Mouse (Mus musculus) MEL (cell line): ENCODE results near the gene Egfl7. TPM values are rescaled to one million over a fixed set of nuclear protein-coding genes. Genes with fewer than 3 reads are reported as not detected.

Experiments
- DNase-seq: peaks from one replicate; pipeline ENCODE4 v3.0.0; 2011; ENCODE audit warnings: low read depth, low spot score
- H3K27ac ChIP-seq: 2 replicates; pipeline ENCODE4 v1.5.1; 2012; ENCODE audit warnings: low read depth, mild to moderate bottlenecking, control low read depth, low read length, moderate library complexity; ENCODE audit not compliant: control insufficient read depth
- H3K27me3 ChIP-seq, 2 experiments: fragments of 150-350 bp in 1 of 2; sonication (generic) in 1 of 2; 2 replicates each; pipeline ENCODE4 v1.6.1; 2012; ENCODE audit warnings: low read length in 2 of 2, mild to moderate bottlenecking in 2 of 2, improper control_type of control experiment in 1 of 2, moderate library complexity in 1 of 2; ENCODE audit not compliant: insufficient read depth in 2 of 2, control insufficient read depth in 1 of 2
- H3K36me3 ChIP-seq, 2 experiments: 2 replicates each; pipeline ENCODE4 v1.6.1; 2012 to 2014; ENCODE audit warnings: low read length in 2 of 2, improper control_type of control experiment in 1 of 2, inconsistent platforms in 1 of 2, mild to moderate bottlenecking in 1 of 2; ENCODE audit not compliant: insufficient read depth in 2 of 2, control insufficient read depth in 1 of 2
- H3K4me1 ChIP-seq, 2 experiments: fragments of 150-350 bp in 1 of 2; sonication (generic) in 1 of 2; 2 replicates each; pipeline ENCODE4 v1.6.1; 2012; ENCODE audit warnings: low read length in 2 of 2, improper control_type of control experiment in 1 of 2, mild to moderate bottlenecking in 1 of 2; ENCODE audit not compliant: insufficient read depth in 2 of 2, control insufficient read depth in 1 of 2
- H3K4me3 ChIP-seq, 2 experiments: fragments of 150-350 bp in 1 of 2; sonication (generic) in 1 of 2; 2 replicates each; pipeline ENCODE4 v1.5.1; 2012; ENCODE audit warnings: low read depth in 2 of 2, low read length in 2 of 2, mild to moderate bottlenecking in 2 of 2, moderate library complexity in 2 of 2, control low read depth in 1 of 2, improper control_type of control experiment in 1 of 2; ENCODE audit not compliant: control insufficient read depth in 1 of 2, insufficient read depth in 1 of 2
- H3K79me2 ChIP-seq: 2 replicates; pipeline ENCODE4 v1.6.1; 2012; ENCODE audit warnings: mild to moderate bottlenecking, low read length, moderate library complexity; ENCODE audit not compliant: control insufficient read depth, poor library complexity, insufficient read depth
- H3K9ac ChIP-seq: 2 replicates; pipeline ENCODE4 v1.6.1; 2012; ENCODE audit warnings: low read depth, mild to moderate bottlenecking, control low read depth, low read length, moderate library complexity; ENCODE audit not compliant: control insufficient read depth, poor library complexity, severe bottlenecking
- H3K9me3 ChIP-seq: fragments of 150-350 bp; sonication (generic); replicated peaks from 2 replicates; pipeline ENCODE4 v1.6.1; 2012; ENCODE audit warnings: mild to moderate bottlenecking, low read length, improper control_type of control experiment, moderate library complexity; ENCODE audit not compliant: insufficient read depth
- BHLHE40 ChIP-seq: IDR thresholded peaks from 2 replicates; pipeline ENCODE4 v1.6.1; 2012; ENCODE audit warnings: low read depth, mild to moderate bottlenecking, inconsistent platforms, low read length, improper control_type of control experiment, borderline replicate concordance
- CHD1 ChIP-seq: IDR thresholded peaks from 2 replicates; pipeline ENCODE4 v1.6.1; 2012; ENCODE audit warnings: low read depth, mild to moderate bottlenecking, inconsistent platforms, low read length, improper control_type of control experiment
- CHD2 ChIP-seq: IDR thresholded peaks from 2 replicates; pipeline ENCODE4 v1.6.1; 2011; ENCODE audit warnings: low read length, improper control_type of control experiment
- CTCF ChIP-seq, 3 experiments: IDR thresholded peaks in 2 of 3; conservative IDR thresholded peaks in 1 of 3; 2 replicates each; pipeline ENCODE4 v1.5.1; 2011 to 2012; ENCODE audit warnings: low read length in 3 of 3, low read depth in 2 of 3, mild to moderate bottlenecking in 2 of 3, improper control_type of control experiment in 1 of 3, inconsistent platforms in 1 of 3, mixed read lengths in 1 of 3, moderate library complexity in 1 of 3; ENCODE audit not compliant: control insufficient read depth in 1 of 3, insufficient read depth in 1 of 3, poor library complexity in 1 of 3, severe bottlenecking in 1 of 3
- ELF1 ChIP-seq: IDR thresholded peaks from 2 replicates; pipeline ENCODE4 v1.6.1; 2014; ENCODE audit warnings: low read depth, mild to moderate bottlenecking, inconsistent platforms, low read length, improper control_type of control experiment, moderate library complexity
- ETS1 ChIP-seq: IDR thresholded peaks from 2 replicates; pipeline ENCODE4 v1.6.1; 2012; ENCODE audit warnings: low read depth, mild to moderate bottlenecking, inconsistent platforms, low read length, improper control_type of control experiment, moderate library complexity
- GATA1 ChIP-seq: IDR thresholded peaks from 2 replicates; pipeline ENCODE4 v1.6.1; 2011; ENCODE audit warnings: low read depth, low read length, improper control_type of control experiment
- JUND ChIP-seq: IDR thresholded peaks from 2 replicates; pipeline ENCODE4 v1.6.1; 2011; ENCODE audit warnings: low read depth, mild to moderate bottlenecking, improper control_type of control experiment, low read length
- KAT2A ChIP-seq: conservative IDR thresholded peaks from 2 replicates; pipeline ENCODE4 v1.6.1; 2012; ENCODE audit warnings: low read depth, low read length, improper control_type of control experiment, inconsistent platforms
- MYB ChIP-seq: IDR thresholded peaks from 2 replicates; pipeline ENCODE4 v1.6.1; 2011; ENCODE audit warnings: mild to moderate bottlenecking, low read depth, low read length, improper control_type of control experiment
- MYC ChIP-seq: IDR thresholded peaks from 2 replicates; pipeline ENCODE4 v1.6.1; 2011; ENCODE audit warnings: low read depth, mild to moderate bottlenecking, low read length, improper control_type of control experiment, moderate library complexity
- NELFE ChIP-seq: IDR thresholded peaks from 2 replicates; pipeline ENCODE4 v1.6.1; 2011; ENCODE audit warnings: low read depth, low read length, improper control_type of control experiment
- NRF1 ChIP-seq: IDR thresholded peaks from 2 replicates; pipeline ENCODE4 v1.6.1; 2014; ENCODE audit warnings: low read depth, mild to moderate bottlenecking, inconsistent platforms, low read length, improper control_type of control experiment, moderate library complexity; ENCODE audit not compliant: poor library complexity, insufficient read depth, severe bottlenecking
- POLR2AphosphoS2 ChIP-seq: IDR thresholded peaks from 2 replicates; pipeline ENCODE4 v1.6.1; 2011; ENCODE audit warnings: low read length, improper control_type of control experiment
- POLR2AphosphoS5 ChIP-seq: IDR thresholded peaks from 2 replicates; pipeline ENCODE4 v1.6.1; 2012; ENCODE audit warnings: low read depth, borderline replicate concordance, mild to moderate bottlenecking, inconsistent platforms, low read length, moderate library complexity, mixed read lengths
- RAD21 ChIP-seq: IDR thresholded peaks from 2 replicates; pipeline ENCODE4 v1.6.1; 2011; ENCODE audit warnings: mild to moderate bottlenecking, low read depth, low read length, improper control_type of control experiment
- RCOR1 ChIP-seq: IDR thresholded peaks from 2 replicates; pipeline ENCODE4 v1.6.1; 2012; ENCODE audit warnings: low read depth, mild to moderate bottlenecking, inconsistent platforms, low read length, improper control_type of control experiment
- SMC3 ChIP-seq: IDR thresholded peaks from 2 replicates; pipeline ENCODE4 v1.6.1; 2011; ENCODE audit warnings: low read depth, low read length, improper control_type of control experiment
- TBP ChIP-seq: IDR thresholded peaks from 2 replicates; pipeline ENCODE4 v1.8.0; 2011; ENCODE audit warnings: low read depth, low read length, improper control_type of control experiment
- TCF12 ChIP-seq: IDR thresholded peaks from 2 replicates; pipeline ENCODE4 v1.6.1; 2014; ENCODE audit warnings: low read depth, mild to moderate bottlenecking, inconsistent platforms, low read length, improper control_type of control experiment, moderate library complexity
- USF1 ChIP-seq: IDR thresholded peaks from 2 replicates; pipeline ENCODE4 v1.6.1; 2014; ENCODE audit warnings: low read depth, mild to moderate bottlenecking, inconsistent platforms, low read length, improper control_type of control experiment, moderate library complexity
- ZMIZ1 ChIP-seq: IDR thresholded peaks from 2 replicates; pipeline ENCODE4 v1.6.1; 2012; ENCODE audit warnings: low read depth, mild to moderate bottlenecking, inconsistent platforms, low read length, improper control_type of control experiment, moderate library complexity
- ZNF384 ChIP-seq: IDR thresholded peaks from 2 replicates; pipeline ENCODE4 v1.6.1; 2012; ENCODE audit warnings: low read depth, mild to moderate bottlenecking, inconsistent platforms, low read length, improper control_type of control experiment
- polyA plus RNA-seq, 2 experiments: library from polyadenylated mRNA; stranded (reverse) in 1 of 2; unstranded in 1 of 2; fragments of >175 nt in 1 of 2; fragments of >200 nt in 1 of 2; gene quantifications; 2 replicates each; pipeline versions ENCODE4 v1.2.1 to v1.2.4; 2012; ENCODE audit warnings: low replicate concordance in 2 of 2, low read depth in 1 of 2; ENCODE audit not compliant: insufficient read length in 2 of 2, insufficient read depth in 1 of 2, missing spikeins in 1 of 2
- total RNA-seq: library from RNA; depleted of rRNA; stranded (reverse); fragments of 300-350 nt; gene quantifications from 2 replicates; pipeline ENCODE4 v1.2.3, GENCODE M21; 2012

The Egfl7 gene
- total and polyA plus RNA-seq, 3 experiments, result 73.9 to 125 TPM; not detected in 1

GRCm38 (mm10) chr2:26533249-26533648 is 46.6 kb upstream of the Egfl7 start:
- Histone ChIP-seq H3K27me3 (no peaks in the 10 kb centered on the region; a peak in 1 of 4 replicates), H3K4me1 (no peaks in the 10 kb centered on the region), H3K9me3 (no peaks in the 10 kb centered on the region), H3K9ac (no peak overlapping the region), H3K79me2 (no peaks in the 10 kb centered on the region), H3K4me3 (no peak overlapping the region), H3K27ac (no peak overlapping the region), H3K36me3 (no peaks in the 10 kb centered on the region)
- no peak for TF ChIP-seq KAT2A
- TF ChIP-seq TBP, result no peak
- TF ChIP-seq JUND, result no peak
- TF ChIP-seq ZNF384, result no peak
- no peak for TF ChIP-seq POLR2AphosphoS5
- TF ChIP-seq SMC3, result no peak
- no peak for TF ChIP-seq POLR2AphosphoS2
- TF ChIP-seq NRF1, result no peak
- no peak for TF ChIP-seq TCF12
- TF ChIP-seq GATA1, result no peak
- TF ChIP-seq CHD1, result no peak
- DNase-seq, result no peak

- Histone ChIP-seq H3K9me3 (no peaks in the 10 kb centered on the region), H3K9ac (no peak overlapping the region), H3K79me2 (no peaks in the 10 kb centered on the region), H3K27ac (no peak overlapping the region), H3K27me3 (no peaks in the 10 kb centered on the region; a peak in 1 of 4 replicates), H3K4me3 (no peak overlapping the region), H3K36me3 (no peaks in the 10 kb centered on the region)
- TF ChIP-seq ELF1 (no peak), ZMIZ1 (no peak), RCOR1 (no peak), RAD21 (no peak), ZNF384 (no peak), POLR2AphosphoS5 (no peak), CHD2 (no peak), KAT2A (no peak), MYB (no peak), CHD1 (no peak), CTCF (IDR thresholded peaks at IDR 0.05 in 2 of 3, conservative IDR thresholded peaks at IDR 0.05 in 1 of 3; ENCODE audit: control insufficient read depth in 1 of 3, insufficient read depth in 1 of 3, low read depth in 2 of 3, low read length in 3 of 3, poor library complexity in 1 of 3, severe bottlenecking in 1 of 3) (no peak), JUND (no peak), NELFE (no peak), ETS1 (no peak), USF1 (no peak), MYC (no peak), BHLHE40 (no peak)
- TF ChIP-seq, all 39 proteins: peak for 0
- no peak for DNase-seq
- H3K4me1 ChIP-seq, result no peaks in the 10 kb centered on the region
Observed at GRCm38 (mm10) chr2:26534161-26534560, 45.7 kb upstream of the Egfl7 start.
